Mouse (Mus musculus): Measurements from ENCODE around the gene Rbm42.

- TF ChIP-seq EP300 (optimal IDR thresholded peaks at IDR 0.05) (no peak), CTCF (IDR thresholded peaks at IDR 0.05; ENCODE audit: low read depth) (no peak)
These were observed 54.0 kb downstream of the Rbm42 start for GRCm38 (mm10) chr7:30596093-30596492.

All from stomach, postnatal 0 days (tissue).